Mouse (Mus musculus) kidney, postnatal 4 days (tissue): ENCODE measurements around the gene Hcls1.
A peak's percentile ranks its signal among the peaks of the same experiment; 100 is the strongest.

Experiments
- DNase-seq, 2 experiments: peaks; one replicate each; pipeline ENCODE4 v3.0.0; 2021; ENCODE audit warnings: mixed read lengths in 2 of 2

Hcls1 gene

GRCm38 (mm10) chr16:36930231-36931136, 4.3 kb upstream of the Hcls1 start:
- no peak for DNase-seq

GRCm38 (mm10) chr16:36931381-36931780, 3.4 kb upstream of the Hcls1 start:
- no peak for DNase-seq

DNA sequence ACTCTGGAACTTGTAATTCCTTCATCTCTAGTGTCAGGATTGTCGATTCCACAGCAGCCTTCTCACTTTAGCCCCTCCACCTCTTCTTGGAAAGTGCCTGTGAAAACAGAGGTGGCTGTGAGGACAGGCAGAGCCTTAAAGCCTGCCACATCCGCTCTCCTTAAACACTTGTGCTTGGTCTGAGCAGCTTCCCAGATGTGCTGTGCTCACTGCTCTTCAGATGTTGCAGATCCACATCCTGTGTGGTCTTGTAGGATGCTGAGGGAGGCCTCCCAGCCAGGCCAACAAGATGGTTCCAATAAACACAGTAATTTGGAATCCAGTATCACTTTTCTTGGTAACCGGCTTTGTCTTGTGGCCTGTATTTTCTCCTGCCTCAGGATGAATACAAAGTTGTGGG, 2.8 kb upstream of the Hcls1 start:
- no peak for DNase-seq

- DNase-seq = no peak
Measured at GRCm38 (mm10) chr16:36932546-36932945, 2.2 kb upstream of the Hcls1 start.

GRCm38 (mm10) chr16:36934131-36934840, 497 bp upstream of the Hcls1 start:
- peak in 1 of 2 experiments; percentile 20 for DNase-seq

DNA sequence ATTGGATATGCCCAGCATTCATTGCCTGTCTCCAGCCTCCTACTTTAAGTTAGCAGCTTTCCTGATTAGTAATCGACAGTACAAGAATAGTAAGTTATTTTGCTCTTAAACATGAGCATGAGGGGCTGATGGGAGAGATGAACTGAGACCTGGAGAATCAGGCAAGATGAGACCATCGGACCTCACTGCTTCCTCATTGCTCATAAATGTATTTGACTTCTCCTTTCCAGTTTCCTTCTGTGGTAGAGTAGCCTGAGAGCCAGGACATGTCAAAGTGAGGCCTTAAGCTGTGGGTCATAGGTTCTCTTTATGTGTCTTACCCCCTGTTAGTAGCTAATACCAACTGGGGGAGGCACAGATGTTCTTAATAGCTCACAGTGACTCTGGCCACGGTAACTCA, 1.0 kb downstream of the Hcls1 start:
- DNase-seq = no peak

DNA sequence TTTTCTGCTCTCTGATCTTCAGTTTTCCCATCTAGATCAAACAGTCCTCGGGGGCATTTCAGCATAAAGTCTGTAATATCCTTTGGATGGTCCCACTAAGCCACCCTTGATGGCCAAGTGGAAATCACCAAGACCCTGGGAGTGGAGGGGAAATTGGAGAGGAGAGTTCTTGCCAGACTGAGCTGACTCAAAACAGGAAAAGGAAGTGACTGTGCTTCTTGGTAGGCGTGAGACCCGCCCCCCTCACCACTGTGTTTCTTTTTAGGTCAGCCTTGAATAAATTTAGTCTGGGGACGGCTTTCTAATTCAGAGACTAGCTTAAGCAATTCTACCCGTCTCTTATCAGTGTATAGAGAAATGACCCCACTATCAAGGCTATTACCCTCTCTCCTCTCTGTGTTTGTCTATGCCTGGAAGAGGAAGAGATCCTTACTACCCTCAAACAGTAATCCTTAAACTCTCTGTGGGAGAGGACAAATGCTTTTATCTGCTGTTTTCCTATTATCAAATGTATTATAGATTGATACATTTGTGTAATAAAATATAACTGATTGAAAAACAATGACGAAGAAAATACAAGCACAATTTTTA, 6.4 kb downstream of the Hcls1 start:
- DNase-seq = peak in 1 of 2 experiments; percentile 22

GRCm38 (mm10) chr16:36941895-36942294, 7.1 kb downstream of the Hcls1 start:
- DNase-seq = no peak

- DNase-seq = no peak
Measured at GRCm38 (mm10) chr16:36943591-36943990, 8.8 kb downstream of the Hcls1 start.

GRCm38 (mm10) chr16:36944895-36945424, 10.2 kb downstream of the Hcls1 start:
- no peak for DNase-seq

- no peak for DNase-seq
Measured at GRCm38 (mm10) chr16:36946459-36947159, 11.8 kb downstream of the Hcls1 start.

- DNase-seq = no peak
Measured at GRCm38 (mm10) chr16:36947646-36948197, 12.9 kb downstream of the Hcls1 start.

DNA sequence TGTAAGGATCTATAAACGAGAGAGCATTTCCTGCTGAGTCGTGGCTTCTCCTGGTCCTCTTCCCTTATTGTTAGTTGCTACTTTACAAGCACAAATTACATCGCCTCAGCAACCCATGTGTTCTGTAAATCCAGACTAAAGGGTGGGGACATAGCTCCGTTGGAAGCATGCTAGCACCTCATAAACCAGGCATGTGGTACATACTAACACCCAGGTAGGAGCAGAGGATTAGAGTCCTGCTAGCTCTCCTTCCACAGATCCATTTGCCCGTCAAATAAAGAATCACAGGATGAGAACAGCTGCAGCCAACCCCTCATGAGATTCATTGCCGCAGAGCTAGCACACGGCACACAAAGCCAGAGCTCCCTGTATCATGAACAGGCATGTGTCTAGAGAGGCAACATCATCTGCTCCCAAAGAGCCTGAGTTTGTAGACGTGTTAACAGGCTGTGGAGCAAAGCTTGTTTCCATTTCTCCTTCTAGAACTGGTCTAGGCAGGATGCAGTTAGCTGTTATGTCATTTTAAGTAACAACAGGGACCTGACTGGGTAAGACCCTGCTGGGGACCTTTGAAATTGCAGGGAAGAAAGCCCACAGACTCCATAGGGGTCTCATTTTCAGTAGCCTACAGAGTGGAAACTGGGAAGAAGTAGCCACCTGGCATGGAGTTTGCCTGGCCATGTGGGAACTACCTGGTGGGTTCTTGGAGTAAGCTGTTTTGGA, 15.0 kb downstream of the Hcls1 start:
- DNase-seq = no peak

DNA sequence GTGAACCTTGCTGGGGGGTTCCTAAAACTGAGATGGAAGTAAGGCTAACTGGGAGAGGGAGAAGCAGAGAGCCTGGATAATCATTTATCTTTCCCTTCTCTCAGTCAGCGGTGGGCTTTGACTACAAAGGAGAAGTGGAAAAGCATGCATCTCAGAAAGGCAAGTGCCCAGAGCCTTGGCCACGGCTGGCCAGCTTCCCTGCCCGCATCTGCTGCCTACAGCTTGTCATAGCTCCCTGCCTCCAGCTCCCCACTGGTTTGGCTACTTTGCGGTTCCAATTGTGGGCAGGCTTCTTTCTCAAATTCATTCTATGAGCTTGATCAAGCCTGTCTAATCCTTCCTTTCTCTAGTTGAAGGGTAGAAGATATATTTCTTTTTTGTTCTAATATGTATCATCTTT, 16.2 kb downstream of the Hcls1 start:
- peak in 1 of 2 experiments; percentile 54 for DNase-seq

DNA sequence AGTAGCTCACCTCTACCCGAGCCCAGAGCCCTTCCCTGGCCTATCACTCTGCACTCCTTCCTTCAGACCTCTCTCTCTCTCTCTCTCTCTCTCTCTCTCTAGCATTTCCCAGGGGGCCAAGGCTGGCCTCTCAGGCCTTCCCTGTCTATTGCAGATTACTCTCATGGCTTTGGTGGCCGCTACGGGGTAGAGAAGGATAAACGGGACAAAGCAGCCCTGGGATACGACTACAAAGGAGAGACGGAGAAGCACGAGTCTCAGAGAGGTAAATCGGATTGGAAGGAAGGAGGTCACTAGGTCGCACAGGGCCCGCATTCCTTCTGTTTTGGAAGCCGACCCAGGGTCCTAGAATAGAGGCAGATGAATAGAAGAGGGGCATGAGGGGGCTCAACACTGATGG, 20.3 kb downstream of the Hcls1 start:
- DNase-seq = no peak

DNA sequence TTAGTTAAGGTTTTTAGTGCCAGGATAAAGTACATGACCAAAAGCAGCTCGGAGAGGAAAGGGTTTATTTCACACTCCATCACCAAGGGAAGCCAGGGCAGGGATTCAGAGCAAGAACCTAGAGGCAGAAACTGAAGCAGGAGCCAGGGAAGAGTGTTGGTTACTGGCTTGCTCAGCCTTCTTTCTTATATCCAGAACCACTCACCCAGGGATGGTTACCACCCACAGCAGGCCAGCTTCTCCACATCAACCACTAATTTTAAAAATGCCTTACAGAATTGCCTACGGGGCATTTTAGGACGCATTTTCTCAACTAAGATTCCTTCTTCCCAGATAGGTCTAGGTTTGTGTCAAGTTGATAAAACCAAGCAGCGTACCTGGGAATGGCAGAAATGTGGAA, 28.6 kb downstream of the Hcls1 start:
- no peak for DNase-seq

DNA sequence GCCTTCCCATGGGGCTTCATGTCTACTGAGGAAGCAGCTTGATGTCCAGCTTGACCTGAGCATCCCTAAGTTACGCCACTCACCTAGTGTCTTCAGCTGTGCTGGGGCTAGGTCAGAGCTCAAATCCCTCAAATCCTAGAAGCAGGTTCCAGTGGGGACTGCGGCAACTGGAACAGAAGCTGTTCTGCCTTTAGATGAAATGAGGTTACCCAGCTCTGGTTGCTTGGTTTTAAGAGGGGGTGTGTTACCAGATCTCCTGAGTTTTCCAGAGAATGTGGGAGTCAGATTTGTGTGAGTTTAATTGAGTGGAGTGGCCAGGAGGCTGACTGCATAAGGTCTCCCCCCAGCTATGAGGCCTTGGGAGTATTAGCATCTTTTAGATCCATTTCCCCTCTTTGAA, 44.3 kb downstream of the Hcls1 start:
- no peak for DNase-seq

GRCm38 (mm10) chr16:36983796-36984195, 49.0 kb downstream of the Hcls1 start:
- DNase-seq = no peak

DNA sequence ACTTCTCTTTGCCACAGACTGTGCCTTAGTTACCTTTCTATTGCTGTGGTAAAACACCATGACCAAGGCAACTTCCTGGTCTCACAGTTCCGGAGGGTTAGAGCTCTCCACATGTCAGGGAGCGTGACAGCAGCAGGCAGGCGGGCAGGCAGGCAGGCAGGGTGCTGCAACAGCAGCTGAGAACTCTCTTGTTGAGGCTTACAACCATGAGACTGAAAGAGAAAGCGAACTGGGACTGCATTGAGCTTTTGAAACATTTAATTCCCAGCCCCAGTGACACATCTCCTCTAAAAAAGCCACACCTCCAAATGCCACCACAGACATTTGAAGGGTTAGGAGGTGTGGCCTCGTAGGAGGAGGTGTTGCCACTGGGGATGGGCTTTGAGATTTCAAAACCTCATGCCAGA, 50.9 kb downstream of the Hcls1 start:
- DNase-seq = peak in 1 of 2 experiments; percentile 12

DNA sequence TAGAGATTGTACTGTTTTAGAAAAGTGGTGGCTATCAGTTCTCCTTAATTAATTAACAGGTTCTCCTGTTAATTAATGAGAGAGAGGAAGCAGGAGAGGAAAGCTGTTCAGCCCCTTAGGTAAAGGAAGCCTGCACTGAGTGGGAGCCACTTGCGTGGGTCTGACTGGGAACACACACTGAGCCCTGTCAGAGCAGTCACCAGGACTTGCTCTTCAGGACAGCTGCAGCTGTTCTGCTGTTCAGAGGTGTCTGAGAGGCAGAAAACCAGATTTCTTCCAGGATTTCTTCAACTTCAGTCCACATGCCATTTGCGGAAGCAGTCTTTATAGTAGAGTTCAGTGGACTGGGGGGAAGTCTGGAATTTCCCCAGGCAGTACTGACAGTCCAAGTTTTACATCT, 52.6 kb downstream of the Hcls1 start:
- no peak for DNase-seq

DNA sequence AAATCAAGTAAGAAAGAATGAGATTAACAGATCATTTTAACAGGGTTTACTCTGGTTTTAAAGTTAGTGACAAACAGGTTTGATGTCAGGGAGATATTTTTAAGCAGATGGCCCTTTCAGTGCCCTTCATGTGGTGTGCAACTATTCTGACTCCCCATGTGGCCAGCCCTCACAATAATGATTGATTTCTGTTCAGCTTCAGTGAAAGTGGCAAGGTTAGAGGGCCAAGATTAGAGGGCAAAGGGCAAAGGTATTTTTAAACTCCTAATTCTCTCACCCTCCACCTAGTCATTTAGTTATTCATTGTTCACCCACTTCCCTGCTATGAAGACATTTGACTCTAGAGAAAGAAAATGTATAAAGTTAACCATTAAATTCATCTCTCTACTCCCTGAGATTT, 53.3 kb downstream of the Hcls1 start:
- DNase-seq = no peak

- DNase-seq = peak; percentile 11 to 36
Measured at GRCm38 (mm10) chr16:36989493-36989892, 54.7 kb downstream of the Hcls1 start.
